Mouse (Mus musculus): ENCODE results near the gene Rnf182.

- TF ChIP-seq POLR2A (IDR thresholded peaks at IDR 0.05; ENCODE audit: low read depth, low read length), result no peak
- TF ChIP-seq CTCF (conservative IDR thresholded peaks at IDR 0.05; ENCODE audit: insufficient read depth, insufficient read length, low read depth, low read length), result no peak
Measured at GRCm38 (mm10) chr13:43688065-43688464, 72.6 kb downstream of the Rnf182 start.

All from kidney, adult 2 months (tissue).